Mouse (Mus musculus) cerebral cortex, adult 2 months (tissue): ENCODE data around the gene Ralgps2.

Experiments used
- WGBS: fragments of 180-500 bp; shearing (Covaris S2); methylation state at CpG from one replicate; pipeline ENCODE4 v1.1.7; 2018; 5-methylcytosine and 5-hydroxymethylcytosine counted together

Gene Ralgps2

GRCm38 (mm10) chr1:156905660-156906059 is 33.8 kb downstream of the Ralgps2 start:
- 78% methylated on average over 2 of the region's 2 CpGs for WGBS

DNA sequence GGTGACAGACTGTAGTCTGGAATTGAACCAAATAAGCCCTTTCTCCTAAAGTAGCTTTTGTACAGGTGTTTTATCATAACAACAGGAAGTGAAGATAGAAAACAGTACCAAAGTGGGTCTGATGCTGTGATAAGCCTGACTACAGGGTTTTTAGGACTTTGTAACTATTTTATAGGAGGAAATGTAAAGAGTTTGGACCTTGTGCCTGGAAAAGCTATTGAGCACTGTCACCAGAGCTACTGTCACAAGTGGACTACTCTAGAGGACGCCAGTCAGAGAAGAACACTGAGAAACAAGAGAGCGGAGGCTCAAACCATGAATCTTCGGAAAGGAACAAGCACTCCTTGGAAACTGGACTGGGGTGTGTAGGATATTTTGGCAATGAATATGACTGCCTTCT is 35.5 kb downstream of the Ralgps2 start:
- WGBS: 87% methylated on average over 3 of the region's 3 CpGs

GRCm38 (mm10) chr1:156901689-156902088 is 37.7 kb downstream of the Ralgps2 start:
- WGBS: 79% methylated on average over 6 of the region's 6 CpGs

- WGBS: 96% methylated on average over 4 of the region's 4 CpGs
Observed at GRCm38 (mm10) chr1:156891561-156891960, 47.9 kb downstream of the Ralgps2 start.

- 89% methylated on average over 4 of the region's 4 CpGs for WGBS
Observed at GRCm38 (mm10) chr1:156888830-156889229, 50.6 kb downstream of the Ralgps2 start.

GRCm38 (mm10) chr1:156885879-156886278 is 53.5 kb downstream of the Ralgps2 start:
- WGBS: 83% methylated on average over 2 of the region's 2 CpGs

DNA sequence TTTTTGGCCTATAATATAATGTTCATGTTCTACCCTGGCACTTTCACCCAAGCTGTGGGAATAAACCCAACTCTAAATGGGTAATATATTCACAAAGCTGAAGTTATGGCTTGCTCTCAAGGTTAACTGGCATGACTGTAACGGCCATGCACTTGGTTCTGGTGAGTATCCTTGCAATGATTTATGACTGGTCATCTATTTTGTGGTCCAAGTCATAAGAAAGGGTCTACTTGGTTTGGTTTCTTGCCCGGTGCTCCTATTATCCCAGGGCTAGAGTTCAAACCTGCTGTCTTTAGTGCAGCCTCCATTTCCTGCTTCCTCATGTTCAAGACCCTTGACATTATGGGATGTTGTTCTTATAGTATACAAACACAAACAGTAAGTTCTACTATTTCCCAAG is 54.6 kb downstream of the Ralgps2 start:
- 90% methylated on average over 2 of the region's 2 CpGs for WGBS

- WGBS: 96% methylated on average over 4 of the region's 4 CpGs
Observed at GRCm38 (mm10) chr1:156870616-156871015, 68.8 kb downstream of the Ralgps2 start.

DNA sequence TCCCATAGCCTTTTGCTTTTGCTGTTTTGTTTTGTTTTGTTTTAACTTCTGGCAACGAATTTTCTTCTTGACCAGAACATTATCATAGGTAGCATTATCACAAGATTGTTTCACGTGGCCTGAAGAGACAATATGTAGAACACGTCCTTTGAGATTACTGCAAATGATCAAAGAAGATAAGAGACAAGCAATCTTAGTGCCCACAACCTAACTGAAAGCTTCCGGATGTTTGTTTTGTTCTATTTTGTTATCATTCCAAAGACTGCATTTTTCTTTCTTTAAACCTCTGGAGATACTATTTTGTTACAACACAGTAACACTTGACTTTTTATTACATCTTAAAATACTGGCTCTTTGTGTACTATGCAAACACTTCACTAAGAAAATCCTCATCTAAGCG is 69.4 kb downstream of the Ralgps2 start:
- 90% methylated on average over 5 of the region's 5 CpGs for WGBS

DNA sequence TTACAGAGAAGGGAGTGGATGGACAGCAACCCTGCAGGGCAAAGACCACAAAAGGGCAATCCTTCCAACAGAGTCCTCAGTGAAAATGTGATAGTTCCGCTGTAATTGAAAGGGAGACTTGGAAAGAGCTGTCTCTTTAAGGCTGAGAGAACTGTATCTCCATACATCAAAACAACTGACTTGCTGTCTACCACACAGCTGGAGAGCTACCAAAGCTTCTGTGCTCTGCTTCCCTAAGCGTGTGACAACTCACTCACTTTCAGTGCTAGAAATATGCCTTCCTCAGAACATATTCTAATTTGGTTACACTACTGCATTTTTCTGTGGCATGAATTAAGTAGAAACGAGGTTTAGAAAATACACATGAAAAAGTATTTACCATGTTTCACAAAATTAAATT is 75.2 kb downstream of the Ralgps2 start:
- WGBS: 34% methylated on average over 3 of the region's 3 CpGs

GRCm38 (mm10) chr1:156863726-156864125 is 75.7 kb downstream of the Ralgps2 start:
- 46% methylated on average over 3 of the region's 3 CpGs for WGBS

- WGBS: 39% methylated on average over 4 of the region's 4 CpGs
Observed at GRCm38 (mm10) chr1:156861475-156862043, 77.9 kb downstream of the Ralgps2 start.

- WGBS: 81% methylated on average over 8 of the region's 8 CpGs
Observed at GRCm38 (mm10) chr1:156860266-156860665, 79.2 kb downstream of the Ralgps2 start.

DNA sequence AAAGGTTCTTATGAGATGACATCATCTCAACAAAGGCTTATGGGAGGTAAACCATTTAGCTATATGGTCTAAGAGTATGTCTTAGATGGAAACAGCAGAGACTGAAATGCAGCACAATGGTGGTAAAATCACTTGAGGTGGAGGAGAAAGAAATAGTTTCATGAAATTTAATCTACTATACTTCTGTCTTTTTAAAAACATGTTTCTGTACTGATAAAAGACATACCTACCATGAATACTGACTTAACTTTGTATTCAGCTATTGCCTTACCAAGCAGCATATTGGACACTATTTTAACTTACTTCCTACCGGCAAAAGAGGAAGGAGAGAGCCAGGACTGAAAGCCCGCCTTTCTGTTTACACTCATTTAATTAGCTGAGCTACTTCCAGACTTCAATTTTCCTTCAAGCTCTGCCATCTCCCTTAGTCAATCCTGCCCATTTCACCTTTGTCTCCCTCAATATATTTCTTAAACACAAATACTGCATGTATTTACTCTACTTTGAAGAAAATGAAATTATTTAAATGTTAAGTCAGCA is 79.6 kb downstream of the Ralgps2 start:
- 49% methylated on average over 2 of the region's 2 CpGs for WGBS

DNA sequence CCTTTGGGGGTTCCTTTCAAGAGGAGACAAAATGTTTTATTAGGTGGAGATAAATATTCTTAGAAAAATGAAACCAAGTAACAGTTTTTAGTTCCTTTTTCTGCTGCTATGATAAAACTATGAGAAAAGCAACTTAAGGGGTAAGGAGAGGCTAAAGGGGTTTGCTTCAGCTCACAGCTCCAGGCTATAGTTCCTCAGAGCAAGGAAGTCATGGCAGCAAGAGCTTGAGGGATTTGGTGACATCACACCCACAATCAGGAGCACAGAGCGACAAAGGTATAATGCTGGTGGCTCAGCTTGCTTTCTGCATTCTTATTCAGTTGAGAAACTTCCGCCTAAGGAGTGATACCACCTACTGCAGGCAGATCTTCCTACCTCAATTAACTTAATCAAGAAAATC is 80.3 kb downstream of the Ralgps2 start:
- WGBS: 90% methylated on average over 2 of the region's 2 CpGs

GRCm38 (mm10) chr1:156856666-156857065 is 82.8 kb downstream of the Ralgps2 start:
- WGBS: 70% methylated on average over 2 of the region's 2 CpGs

DNA sequence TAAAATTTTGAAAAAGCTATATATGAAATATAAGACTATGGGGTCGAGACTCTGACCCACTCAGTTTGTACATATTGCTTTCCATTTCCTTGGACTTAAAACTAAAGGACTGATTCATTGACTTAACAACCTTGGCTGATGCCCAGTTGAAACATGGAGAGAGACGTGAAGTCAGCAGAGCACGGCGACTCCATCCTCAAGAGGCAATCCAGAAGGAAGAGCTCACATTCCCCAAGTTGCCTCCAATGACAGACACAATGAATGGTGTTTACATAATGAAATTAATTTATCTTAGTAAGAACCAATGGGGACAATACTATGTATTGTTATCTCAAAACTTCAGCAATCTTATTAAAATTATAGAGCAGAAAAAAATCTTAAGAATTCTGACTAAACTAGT is 84.9 kb downstream of the Ralgps2 start:
- 96% methylated on average over 4 of the region's 4 CpGs for WGBS

GRCm38 (mm10) chr1:156852872-156853271 is 86.6 kb downstream of the Ralgps2 start:
- WGBS: 97% methylated on average over 5 of the region's 5 CpGs

GRCm38 (mm10) chr1:156852409-156852808 is 87.0 kb downstream of the Ralgps2 start:
- 81% methylated on average over 9 of the region's 9 CpGs for WGBS

DNA sequence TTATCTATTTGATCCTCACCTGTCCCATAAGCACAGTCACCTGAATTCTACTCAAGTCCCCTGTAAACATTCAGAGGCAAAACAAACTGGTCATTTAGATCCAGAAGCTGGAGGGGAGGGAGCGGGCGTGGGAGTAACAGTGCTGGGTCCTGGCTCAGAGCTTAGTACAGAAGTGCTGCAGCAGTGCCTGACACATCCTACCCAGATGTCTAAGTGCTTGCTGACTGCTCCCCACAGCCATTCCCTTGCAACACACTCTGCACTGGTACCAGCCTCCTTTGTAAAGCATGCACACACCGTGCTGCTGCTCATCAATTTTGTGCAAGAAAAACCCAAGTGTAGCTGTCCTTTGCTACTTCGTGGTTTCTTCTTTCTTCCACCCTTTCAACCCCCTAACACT is 92.3 kb downstream of the Ralgps2 start:
- WGBS: 77% methylated on average over 4 of the region's 4 CpGs

- WGBS: 65% methylated on average over 11 of the region's 11 CpGs
Observed at GRCm38 (mm10) chr1:156841625-156842339, 97.6 kb downstream of the Ralgps2 start.

DNA sequence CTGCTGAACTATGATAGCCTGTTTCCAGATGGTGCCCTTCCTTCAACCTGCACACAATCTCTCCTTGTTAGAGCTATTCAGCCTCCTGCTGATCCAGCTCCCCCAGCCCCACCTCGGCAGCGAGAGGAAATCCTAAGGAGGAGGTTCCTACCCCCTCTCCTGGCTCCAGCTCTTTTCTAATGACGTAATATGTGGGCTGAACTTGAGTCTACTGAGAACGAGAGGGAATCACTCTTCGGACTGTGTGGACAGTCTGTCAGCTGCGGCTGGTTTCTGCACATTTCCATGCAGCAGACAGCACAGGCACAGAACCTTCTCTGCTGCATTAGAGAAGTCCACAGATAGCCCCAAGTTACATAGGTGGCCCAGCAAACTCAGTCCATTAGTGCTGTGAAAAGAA is 100.7 kb downstream of the Ralgps2 start:
- 4% methylated on average over 6 of the region's 6 CpGs for WGBS

GRCm38 (mm10) chr1:156838177-156838576 is 101.2 kb downstream of the Ralgps2 start, which contains the start of gene Angptl1:
TSS of gene Angptl1 (plus strand) at chr1:156838562.
- WGBS: 57% methylated on average over 4 of the region's 4 CpGs
